Mouse (Mus musculus): ENCODE measurements at regions not wholly inside any gene's neighbourhood (a gene's known extent, or its start where the extent isn't known, plus 50 kb on each side); places are given as distances from the start of the nearest gene placed in this dataset.

- Histone ChIP-seq H3K4me2 (peak overlapping the region; percentile 86), H3K9me3 (ENCODE audit: control insufficient read depth, low read length) (no peaks in the 10 kb centered on the region), H3K27ac (ENCODE audit: low read depth, low read length) (peak overlapping the region; percentile 98), H3K4me1 (ENCODE audit: control insufficient read depth, insufficient read depth, low read length) (peaks cover 12% of the 10 kb centered on the region), H3K4me3 (ENCODE audit: low read depth, low read length) (peak overlapping the region; percentile 66), H3K9ac (ENCODE audit: low read length) (peak overlapping the region; percentile 91), H3K36me3 (ENCODE audit: control insufficient read depth, insufficient read depth, low read length) (no peaks in the 10 kb centered on the region), H3K27me3 (ENCODE audit: control insufficient read depth, insufficient read depth, low read length) (no peaks in the 10 kb centered on the region)
- peak; percentile 92 for ATAC-seq (ENCODE audit: low FRiP score)
- DNase-seq (ENCODE audit: low spot score, missing footprints), result peak; percentile 98
- 1% methylated on average over 17 of the region's 34 CpGs for WGBS
Observed at GRCm38 (mm10) chr17:47139730-47140231, 129.4 kb upstream of the Ubr2 start.

- DNase-seq (ENCODE audit: low spot score, missing footprints) (no peak), ATAC-seq (ENCODE audit: low FRiP score) (no peak)
- 1% methylated on average over 27 of the region's 27 CpGs for WGBS
- Histone ChIP-seq H3K9ac (ENCODE audit: low read length) (peak overlapping the region; percentile 91), H3K4me2 (peak overlapping the region; percentile 86), H3K4me3 (ENCODE audit: low read depth, low read length) (peak overlapping the region; percentile 66), H3K27ac (ENCODE audit: low read depth, low read length) (peak overlapping the region; percentile 98), H3K27me3 (ENCODE audit: control insufficient read depth, insufficient read depth, low read length) (no peaks in the 10 kb centered on the region), H3K36me3 (ENCODE audit: control insufficient read depth, insufficient read depth, low read length) (no peaks in the 10 kb centered on the region), H3K9me3 (ENCODE audit: control insufficient read depth, low read length) (no peaks in the 10 kb centered on the region), H3K4me1 (ENCODE audit: control insufficient read depth, insufficient read depth, low read length) (peaks cover 12% of the 10 kb centered on the region)
Observed at GRCm38 (mm10) chr17:47139171-47139617, 128.8 kb upstream of the Ubr2 start.

- Histone ChIP-seq H3K27me3 (ENCODE audit: control insufficient read depth, insufficient read depth, low read length) (no peaks in the 10 kb centered on the region), H3K4me3 (ENCODE audit: low read depth, low read length) (no peak overlapping the region), H3K4me1 (ENCODE audit: control insufficient read depth, insufficient read depth, low read length) (peaks cover 12% of the 10 kb centered on the region), H3K4me2 (no peak overlapping the region), H3K9ac (ENCODE audit: low read length) (no peak overlapping the region), H3K9me3 (ENCODE audit: control insufficient read depth, low read length) (no peaks in the 10 kb centered on the region), H3K36me3 (ENCODE audit: control insufficient read depth, insufficient read depth, low read length) (no peaks in the 10 kb centered on the region), H3K27ac (ENCODE audit: low read depth, low read length) (no peak overlapping the region)
- ATAC-seq (ENCODE audit: low FRiP score) (no peak), DNase-seq (ENCODE audit: low spot score, missing footprints) (peak; percentile 82)
- 27% methylated on average over 6 of the region's 6 CpGs for WGBS
Observed at GRCm38 (mm10) chr17:47138174-47138573, 127.8 kb upstream of the Ubr2 start.

- no peak overlapping the region for H3K4me2 ChIP-seq
- DNase-seq (ENCODE audit: low spot score, missing footprints), result no peak
- 86% methylated on average over 5 of the region's 5 CpGs for WGBS
- H3K4me1 ChIP-seq (ENCODE audit: control insufficient read depth, insufficient read depth, low read length), result 0 out of 2 replicates have a peak, but pooled peaks cover 5% of the 10 kb centered on the region
- ATAC-seq (ENCODE audit: low FRiP score), result no peak
- H3K9me3 ChIP-seq (ENCODE audit: control insufficient read depth, low read length), result no peaks in the 10 kb centered on the region; the same call in 1 of the 2 replicates
- no peaks in the 10 kb centered on the region for H3K27me3 ChIP-seq (ENCODE audit: control insufficient read depth, insufficient read depth, low read length)
- H3K36me3 ChIP-seq (ENCODE audit: control insufficient read depth, insufficient read depth, low read length), result no peaks in the 10 kb centered on the region
- no peak overlapping the region for H3K4me3 ChIP-seq (ENCODE audit: low read depth, low read length)
- H3K9ac ChIP-seq (ENCODE audit: low read length), result no peak overlapping the region
- no peak overlapping the region for H3K27ac ChIP-seq (ENCODE audit: low read depth, low read length)
Observed at GRCm38 (mm10) chr17:47135391-47135790, 125.0 kb upstream of the Ubr2 start.

GRCm38 (mm10) chr17:47133785-47134184 is 123.4 kb upstream of the Ubr2 start:
- DNase-seq (ENCODE audit: low spot score, missing footprints) (peak; percentile 39), ATAC-seq (ENCODE audit: low FRiP score) (no peak)
- Histone ChIP-seq H3K36me3 (ENCODE audit: control insufficient read depth, insufficient read depth, low read length) (no peaks in the 10 kb centered on the region), H3K9ac (ENCODE audit: low read length) (no peak overlapping the region), H3K27ac (ENCODE audit: low read depth, low read length) (no peak overlapping the region), H3K4me3 (ENCODE audit: low read depth, low read length) (no peak overlapping the region), H3K9me3 (ENCODE audit: control insufficient read depth, low read length) (no peaks in the 10 kb centered on the region; the same call in 1 of the 2 replicates), H3K4me1 (ENCODE audit: control insufficient read depth, insufficient read depth, low read length) (0 out of 2 replicates have a peak, but pooled peaks cover 2% of the 10 kb centered on the region), H3K27me3 (ENCODE audit: control insufficient read depth, insufficient read depth, low read length) (no peaks in the 10 kb centered on the region), H3K4me2 (no peak overlapping the region)
- 20% methylated on average over 1 of the region's 2 CpGs for WGBS

DNA sequence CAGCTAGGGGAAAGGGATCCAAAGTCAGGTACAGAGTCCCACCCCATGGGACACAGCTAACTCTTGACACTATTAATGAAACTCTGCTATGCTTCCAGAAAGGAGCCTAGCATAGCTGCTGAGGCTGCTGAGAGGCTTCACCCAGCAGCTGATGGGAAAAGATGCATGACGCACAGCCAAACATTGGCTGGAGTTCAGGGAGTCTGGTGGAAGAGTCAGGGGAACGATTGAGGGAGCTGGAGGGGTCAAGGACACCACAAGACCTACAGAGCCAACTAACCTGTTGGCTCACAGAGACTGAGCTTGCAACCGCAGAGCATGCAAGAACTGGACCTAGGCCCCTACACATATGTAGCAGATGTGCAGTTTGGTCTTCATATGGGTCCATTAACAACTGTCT is 117.2 kb upstream of the Ubr2 start:
- no peak for ATAC-seq (ENCODE audit: low FRiP score)
- Histone ChIP-seq H3K4me1 (ENCODE audit: control insufficient read depth, insufficient read depth, low read length) (no peaks in the 10 kb centered on the region), H3K27ac (ENCODE audit: low read depth, low read length) (no peak overlapping the region), H3K9ac (ENCODE audit: low read length) (no peak overlapping the region), H3K4me2 (no peak overlapping the region), H3K27me3 (ENCODE audit: control insufficient read depth, insufficient read depth, low read length) (no peaks in the 10 kb centered on the region), H3K4me3 (ENCODE audit: low read depth, low read length) (no peak overlapping the region), H3K9me3 (ENCODE audit: control insufficient read depth, low read length) (no peaks in the 10 kb centered on the region; the same call in 1 of the 2 replicates), H3K36me3 (ENCODE audit: control insufficient read depth, insufficient read depth, low read length) (no peaks in the 10 kb centered on the region)
- 88% methylated on average over 3 of the region's 3 CpGs for WGBS
- no peak for DNase-seq (ENCODE audit: low spot score, missing footprints)

GRCm38 (mm10) chr17:47123576-47123975 is 113.2 kb upstream of the Ubr2 start:
- no peak overlapping the region for H3K4me3 ChIP-seq (ENCODE audit: low read depth, low read length)
- no peaks in the 10 kb centered on the region for H3K9me3 ChIP-seq (ENCODE audit: control insufficient read depth, low read length)

DNA sequence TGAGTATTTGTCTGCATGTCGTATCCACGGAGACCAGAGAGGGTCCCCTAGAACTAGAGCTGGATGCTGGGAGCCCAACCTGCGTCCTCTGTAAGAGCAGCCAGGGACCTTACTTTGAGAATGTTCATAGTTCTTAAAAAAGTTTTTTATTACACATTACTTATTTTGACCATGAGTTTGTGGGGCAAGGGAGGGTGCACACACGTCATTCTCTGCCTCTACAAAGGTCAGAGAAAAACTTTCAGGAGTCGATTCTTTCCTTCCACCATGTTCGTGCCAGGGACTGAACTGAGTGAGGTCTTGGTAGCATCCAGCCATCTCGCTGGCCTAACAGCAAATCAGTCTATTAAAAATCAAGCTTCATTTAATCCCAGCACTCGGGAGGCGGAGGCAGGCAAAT is 111.9 kb upstream of the Ubr2 start:
- ATAC-seq (ENCODE audit: low FRiP score), result no peak
- Histone ChIP-seq H3K4me1 (ENCODE audit: control insufficient read depth, insufficient read depth, low read length) (no peaks in the 10 kb centered on the region), H3K9ac (ENCODE audit: low read length) (no peak overlapping the region), H3K4me3 (ENCODE audit: low read depth, low read length) (no peak overlapping the region), H3K4me2 (no peak overlapping the region), H3K36me3 (ENCODE audit: control insufficient read depth, insufficient read depth, low read length) (no peaks in the 10 kb centered on the region), H3K27me3 (ENCODE audit: control insufficient read depth, insufficient read depth, low read length) (no peaks in the 10 kb centered on the region), H3K27ac (ENCODE audit: low read depth, low read length) (no peak overlapping the region), H3K9me3 (ENCODE audit: control insufficient read depth, low read length) (no peaks in the 10 kb centered on the region)
- DNase-seq (ENCODE audit: low spot score, missing footprints), result peak; percentile 4
- 82% methylated on average over 9 of the region's 9 CpGs for WGBS

More at GRCm38 (mm10) chr17:47123576-47123975, 113.2 kb upstream of the Ubr2 start:
- WGBS, result 93% methylated on average over 18 of the region's 18 CpGs
- no peak overlapping the region for H3K9ac ChIP-seq (ENCODE audit: low read length)
- no peaks in the 10 kb centered on the region for H3K27me3 ChIP-seq (ENCODE audit: control insufficient read depth, insufficient read depth, low read length)
- H3K27ac ChIP-seq (ENCODE audit: low read depth, low read length), result no peak overlapping the region
- H3K36me3 ChIP-seq (ENCODE audit: control insufficient read depth, insufficient read depth, low read length), result no peaks in the 10 kb centered on the region
- DNase-seq (ENCODE audit: low spot score, missing footprints) (peak; percentile 39), ATAC-seq (ENCODE audit: low FRiP score) (no peak)
- no peaks in the 10 kb centered on the region for H3K4me1 ChIP-seq (ENCODE audit: control insufficient read depth, insufficient read depth, low read length)
- no peak overlapping the region for H3K4me2 ChIP-seq

GRCm38 (mm10) chr17:47118010-47118409 is 107.7 kb upstream of the Ubr2 start:
- Histone ChIP-seq H3K27ac (ENCODE audit: low read depth, low read length) (no peak overlapping the region), H3K36me3 (ENCODE audit: control insufficient read depth, insufficient read depth, low read length) (no peaks in the 10 kb centered on the region), H3K4me3 (ENCODE audit: low read depth, low read length) (no peak overlapping the region), H3K4me2 (no peak overlapping the region), H3K9ac (ENCODE audit: low read length) (no peak overlapping the region), H3K27me3 (ENCODE audit: control insufficient read depth, insufficient read depth, low read length) (no peaks in the 10 kb centered on the region), H3K4me1 (ENCODE audit: control insufficient read depth, insufficient read depth, low read length) (no peaks in the 10 kb centered on the region), H3K9me3 (ENCODE audit: control insufficient read depth, low read length) (no peaks in the 10 kb centered on the region)
- WGBS, result 83% methylated on average over 7 of the region's 7 CpGs
- peak; percentile 33 for DNase-seq (ENCODE audit: low spot score, missing footprints)
- no peak for ATAC-seq (ENCODE audit: low FRiP score)

Data from midbrain, embryonic 11.5 days (tissue).